ENCODE assay signal across 18 mouse cellular contexts in genomic region chr1:164573639-164574038, GRCm38 (mm10).
"Had no signal": no experiment of that assay in that cellular context is flagged by ENCODE, and none has a peak within 500 bp of the region (broad histone marks: within the 10 kb centered on the region; RNA-seq: fewer than 3 reads in every experiment).

No protein-coding gene starts in this region.

- H3K4me1 ChIP-seq: intestine, embryonic 15.5 days; kidney, embryonic 15.5 days; limb, embryonic 10.5 days; limb, embryonic 13.5 days; liver, embryonic 13.5 days had no signal

- DNase-seq: kidney, adult 8-10 months; kidney, postnatal 10 days; kidney, postnatal 36 days; liver; liver, embryonic 13.5 days; lung, embryonic 14.5 days; lung, postnatal 4 days; midbrain, embryonic 14.5 days; thymus, adult 2 months; thymus, postnatal 25 days had no signal

- H3K27ac ChIP-seq: intestine, embryonic 15.5 days; kidney, embryonic 15.5 days; limb, embryonic 10.5 days; limb, embryonic 13.5 days; liver, embryonic 13.5 days; neural tube, embryonic 13.5 days; stomach, postnatal 0 days had no signal

- H3K9me3 ChIP-seq: intestine, embryonic 15.5 days; kidney, embryonic 15.5 days; limb, embryonic 10.5 days; limb, embryonic 13.5 days; liver, embryonic 13.5 days; neural tube, embryonic 13.5 days had no signal

- H3K4me3 ChIP-seq: intestine, embryonic 15.5 days; kidney, embryonic 15.5 days; limb, embryonic 10.5 days; limb, embryonic 13.5 days; liver, embryonic 13.5 days; neural tube, embryonic 13.5 days had no signal

- H3K4me2 ChIP-seq: intestine, embryonic 15.5 days; kidney, embryonic 15.5 days; limb, embryonic 13.5 days; liver, embryonic 13.5 days; lung, embryonic 14.5 days; midbrain, embryonic 11.5 days; neural tube, embryonic 13.5 days had no signal

- H3K27me3 ChIP-seq: intestine, embryonic 15.5 days; kidney, embryonic 15.5 days; limb, embryonic 13.5 days; liver, embryonic 13.5 days; neural tube, embryonic 13.5 days had no signal

- H3K36me3 ChIP-seq: intestine, embryonic 15.5 days; kidney, embryonic 15.5 days; limb, embryonic 10.5 days; limb, embryonic 13.5 days; liver, embryonic 13.5 days; neural tube, embryonic 13.5 days had no signal

- ATAC-seq: lung, postnatal 0 days had no signal

- H3K9ac ChIP-seq: intestine, embryonic 15.5 days; kidney, embryonic 15.5 days; limb, embryonic 13.5 days; liver, embryonic 13.5 days; lung, embryonic 14.5 days; neural tube, embryonic 13.5 days had no signal
